Mouse (Mus musculus) 416B (cell line): ENCODE measurements at regions not wholly inside any gene's neighbourhood (a gene's known extent, or its start where the extent isn't known, plus 50 kb on each side); places are given as distances from the start of the nearest gene placed in this dataset.

ENCODE experiments used
- DNase-seq: peaks from one replicate; pipeline ENCODE4 v3.0.0; 2011; ENCODE audit warnings: low read depth

- DNase-seq: no peak
Measured at GRCm38 (mm10) chr4:34499731-34500130, 51.0 kb upstream of the Akirin2 start.
